Mouse (Mus musculus) bone marrow macrophage, adult 2 months (primary cell): Measurements from ENCODE around the gene Rad51b.

Source experiments
- CTCF ChIP-seq: IDR thresholded peaks from 2 replicates; pipeline ENCODE4 v1.5.1; 2012; ENCODE audit warnings: low read depth, mild to moderate bottlenecking, low read length, moderate library complexity
- POLR2A ChIP-seq: IDR thresholded peaks from 2 replicates; pipeline ENCODE4 v1.6.1; 2012; ENCODE audit warnings: mild to moderate bottlenecking, low read depth, low read length, borderline replicate concordance

- TF ChIP-seq POLR2A, result no peak
- TF ChIP-seq CTCF, result no peak
Observed at GRCm38 (mm10) chr12:79404494-79404893, 107.4 kb downstream of the Rad51b start.
